Mouse (Mus musculus) adrenal gland, adult 8-10 months (tissue): ENCODE measurements around the gene Siglec1. TPM values are rescaled to one million over a fixed set of nuclear protein-coding genes. Genes with fewer than 3 reads are reported as not detected.
"Not testable (repeated sequence)": the region's sequence is repeated elsewhere in the genome, so short reads cannot be mapped to it uniquely, and the experiment has no call there.

ENCODE experiments used
- DNase-seq: peaks from one replicate; pipeline ENCODE4 v3.0.0; 2022
- total RNA-seq, 4 experiments: library from RNA; stranded (reverse); gene quantifications; 2 replicates each; pipeline ENCODE4 v1.2.4; 2022

Siglec1 gene
- total RNA-seq: 1 to 10 TPM; 5.1 to 6.4 (median 6.3) TPM

GRCm38 (mm10) chr2:131086667-131087390, at the start of gene Siglec1:
Gene Siglec1, minus strand, starts transcription at chr2:131086765.
- no peak for DNase-seq

DNA sequence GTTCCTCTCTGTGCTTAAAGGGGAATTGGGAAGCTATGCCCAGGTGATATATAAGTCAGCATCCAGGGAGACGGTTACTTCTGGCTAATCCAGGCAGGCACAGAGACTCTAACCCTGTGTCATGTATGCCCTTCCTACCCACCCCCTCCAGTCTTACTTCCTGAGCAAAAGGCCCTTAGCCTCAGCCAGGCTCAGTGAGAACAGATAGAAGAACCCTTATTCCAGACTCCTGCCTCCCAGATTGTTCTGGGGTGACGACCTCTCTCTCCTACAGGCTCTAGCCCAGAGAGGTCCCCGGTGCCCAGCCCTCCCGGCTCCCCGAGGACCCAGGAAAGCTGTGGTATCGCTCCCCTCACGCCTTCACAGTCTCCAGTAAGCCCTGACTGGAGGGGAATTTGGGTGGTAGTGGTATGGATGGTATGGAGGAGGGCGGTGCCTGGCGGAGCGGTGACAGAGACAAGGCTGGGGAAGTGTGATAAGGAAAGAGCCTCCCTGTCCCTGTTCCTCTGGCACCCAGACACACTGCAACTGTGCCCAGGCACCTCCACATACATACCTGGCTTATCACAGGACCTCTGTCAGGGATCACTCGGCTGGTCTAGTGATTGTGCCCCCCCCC, 49.1 kb upstream of the Siglec1 start:
- DNase-seq: no peak

GRCm38 (mm10) chr2:131134826-131135400, 48.3 kb upstream of the Siglec1 start:
- DNase-seq: no peak

- no peak for DNase-seq
These were observed 47.8 kb upstream of the Siglec1 start for GRCm38 (mm10) chr2:131134381-131134780.

DNA sequence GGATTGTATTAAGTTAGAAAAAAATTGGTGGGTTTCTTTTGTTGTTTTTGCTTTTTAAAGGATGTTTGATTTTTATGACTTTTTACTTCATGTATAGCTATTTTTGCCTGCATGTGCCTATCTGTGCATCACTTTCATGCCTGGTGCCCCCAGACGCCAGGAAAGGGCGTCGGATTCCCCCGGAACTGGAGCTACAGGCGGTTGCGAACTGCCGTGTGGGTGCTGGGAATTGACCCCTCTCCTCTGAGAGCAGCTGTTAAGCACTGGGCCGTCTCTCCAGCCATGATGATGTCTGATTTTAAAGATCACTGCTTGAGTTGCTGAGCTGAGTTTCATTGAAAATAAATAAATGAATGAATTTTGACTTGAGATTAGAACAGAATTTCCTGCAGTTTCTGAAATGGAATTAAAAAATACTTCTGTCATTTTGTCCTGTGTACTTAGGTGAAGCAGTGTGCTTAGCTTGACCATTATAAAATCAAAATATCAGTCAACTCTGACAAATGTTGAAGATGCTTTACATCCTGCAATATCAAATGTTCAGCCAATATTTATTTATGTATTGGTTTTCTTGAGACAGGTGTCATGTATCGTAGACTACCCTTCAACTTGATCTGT, 46.5 kb upstream of the Siglec1 start, which contains the start of gene Gm11037:
TSS of gene Gm11037 (plus strand) at position 568 of the 618 bp plus-strand sequence.
- no peak for DNase-seq

DNA sequence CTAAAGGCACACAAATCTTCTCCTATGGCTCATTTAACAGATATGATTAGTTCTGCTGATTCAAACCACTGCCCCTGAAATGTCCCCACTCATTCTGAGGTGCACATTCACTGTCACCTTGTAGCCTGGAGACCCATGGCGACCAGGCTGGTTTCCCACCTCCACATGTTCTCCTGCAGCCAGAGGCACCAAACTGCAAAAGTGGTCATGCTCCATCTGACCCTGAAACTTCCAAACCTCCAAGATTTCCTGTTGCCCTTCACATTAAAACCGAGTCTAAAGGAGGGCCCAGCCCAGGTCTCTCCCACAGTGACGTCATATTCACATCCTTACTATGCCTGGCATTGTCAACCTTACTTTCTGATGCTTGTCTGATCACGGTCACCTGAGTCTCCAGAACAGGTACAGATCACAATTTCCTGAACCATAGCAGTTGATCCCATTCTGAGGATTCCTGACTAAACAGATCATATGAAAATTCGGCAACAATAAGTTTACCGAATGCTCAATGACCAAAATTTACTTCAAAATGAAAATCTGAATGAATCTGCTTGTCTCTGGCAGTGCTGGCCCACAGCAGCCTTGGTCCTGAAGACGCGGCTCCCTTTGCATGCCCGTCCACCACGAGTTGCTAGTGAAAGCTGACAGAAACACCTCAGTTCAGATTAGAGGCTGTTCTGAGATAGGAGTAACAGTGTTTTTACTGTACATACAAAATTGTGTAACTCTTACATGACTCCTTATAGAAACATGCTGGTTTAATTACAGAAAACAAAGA, 45.7 kb upstream of the Siglec1 start:
- no peak for DNase-seq

- DNase-seq: no peak
These were observed 44.3 kb upstream of the Siglec1 start for GRCm38 (mm10) chr2:131130849-131131248.

GRCm38 (mm10) chr2:131129836-131130235, 43.3 kb upstream of the Siglec1 start:
- DNase-seq: no peak

DNA sequence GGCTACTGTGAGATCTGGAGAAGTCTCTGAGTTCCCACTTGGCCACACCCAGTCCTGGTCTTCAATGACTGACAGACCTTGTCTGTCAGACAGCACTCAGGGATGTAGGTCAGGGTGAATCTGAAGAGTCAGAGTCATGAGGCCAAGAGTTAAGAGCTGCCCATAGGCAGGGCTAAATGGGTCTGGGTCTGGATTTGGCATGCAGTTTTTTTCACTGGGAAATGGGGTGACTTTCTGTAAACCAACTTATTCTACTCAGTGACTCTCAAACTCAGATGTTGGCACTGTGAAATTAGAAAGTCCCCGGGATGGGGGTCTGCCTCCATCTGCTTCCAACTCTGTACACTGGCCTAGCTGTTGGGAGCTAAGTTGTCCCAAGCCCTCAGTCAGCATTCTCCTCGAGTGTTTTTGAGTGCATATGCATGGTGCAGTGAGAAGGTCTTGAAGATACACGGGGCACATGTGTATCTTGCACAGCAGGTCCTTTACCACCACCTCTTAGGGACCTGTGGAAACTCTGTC, 42.1 kb upstream of the Siglec1 start:
- no peak for DNase-seq

DNA sequence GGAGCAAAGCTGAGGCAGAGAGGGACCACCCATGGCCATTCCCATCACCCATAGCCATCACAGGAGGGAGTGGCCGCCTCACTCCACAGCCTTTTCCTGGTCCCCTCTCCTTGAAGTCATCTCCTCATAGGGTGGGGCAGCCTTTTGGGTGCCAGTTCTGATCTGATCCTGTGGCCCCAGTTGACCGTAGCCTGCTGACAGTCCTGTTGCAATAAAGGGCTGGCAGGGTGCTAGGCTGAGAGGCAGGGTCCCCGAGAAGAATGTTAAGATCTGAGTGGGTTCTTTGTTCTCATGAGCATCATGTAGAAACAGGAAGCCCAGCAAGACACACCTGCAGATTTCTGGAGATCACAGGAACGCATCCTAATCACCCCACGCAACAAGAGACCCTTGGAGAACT, 41.6 kb upstream of the Siglec1 start:
- DNase-seq: no peak

- DNase-seq: no peak
These were observed 40.7 kb upstream of the Siglec1 start, which contains the start of gene Hspa12b for GRCm38 (mm10) chr2:131127161-131127730. Gene Hspa12b, plus strand, starts transcription at chr2:131127280.

GRCm38 (mm10) chr2:131125964-131126815, 39.6 kb upstream of the Siglec1 start:
- DNase-seq: no peak

DNA sequence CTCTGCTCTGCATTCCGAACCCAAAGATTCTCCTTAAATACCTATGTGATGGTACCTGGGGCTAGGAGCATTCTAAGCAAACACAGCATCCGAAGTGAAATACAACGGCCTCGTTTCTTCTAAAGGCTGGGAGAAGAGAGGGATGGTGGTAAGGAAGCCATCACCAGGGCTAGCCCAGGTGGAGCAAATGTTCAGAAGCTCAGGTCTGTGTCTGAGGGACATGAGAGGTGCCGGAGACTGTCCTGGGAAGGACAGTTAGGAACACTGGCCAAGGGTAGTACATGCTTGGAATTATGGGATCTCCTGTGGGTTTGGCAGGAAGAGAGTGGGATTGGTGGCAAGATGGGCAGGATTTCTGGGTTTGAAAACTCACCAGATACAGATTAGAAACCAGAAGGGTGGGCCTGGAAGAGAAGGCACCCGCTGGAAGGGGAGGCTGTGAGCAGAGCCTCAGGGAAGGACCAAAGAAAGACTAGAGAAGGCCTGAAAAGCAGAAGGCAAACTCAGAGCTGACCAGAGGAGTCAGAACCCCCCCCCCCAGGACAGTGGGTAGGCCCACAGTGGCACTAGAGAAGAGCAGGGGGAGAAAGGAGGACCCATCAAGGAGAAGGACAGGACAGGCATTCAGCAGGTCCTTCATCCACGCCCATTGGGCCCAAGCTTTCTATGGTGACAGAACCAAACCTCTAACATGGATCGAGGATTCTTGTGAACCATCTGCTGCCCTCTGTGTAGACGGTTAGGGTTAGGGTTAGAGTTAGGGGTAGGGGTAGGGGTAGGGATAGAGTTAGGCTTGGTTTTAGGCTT, 38.8 kb upstream of the Siglec1 start:
- DNase-seq: no peak

DNA sequence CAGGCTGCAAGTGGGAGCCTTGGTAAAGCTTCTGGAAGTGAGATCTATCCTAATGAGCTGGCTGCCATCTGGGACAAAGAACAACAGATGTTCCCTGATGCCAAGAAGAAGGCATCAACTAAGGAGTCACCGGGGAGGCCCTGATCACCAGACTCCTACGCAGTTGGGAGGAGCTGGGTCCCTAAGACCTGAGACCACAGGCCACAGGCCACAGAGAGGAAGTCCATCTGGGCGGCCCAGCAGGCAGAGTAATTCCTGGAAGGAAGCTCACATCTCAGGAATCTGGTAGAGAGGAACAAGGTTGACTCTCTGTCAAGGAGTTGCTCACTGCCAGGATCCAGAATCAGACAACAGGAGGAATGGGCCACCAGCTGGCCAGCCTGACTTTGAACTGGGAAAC, 37.6 kb upstream of the Siglec1 start:
- DNase-seq: no peak

DNA sequence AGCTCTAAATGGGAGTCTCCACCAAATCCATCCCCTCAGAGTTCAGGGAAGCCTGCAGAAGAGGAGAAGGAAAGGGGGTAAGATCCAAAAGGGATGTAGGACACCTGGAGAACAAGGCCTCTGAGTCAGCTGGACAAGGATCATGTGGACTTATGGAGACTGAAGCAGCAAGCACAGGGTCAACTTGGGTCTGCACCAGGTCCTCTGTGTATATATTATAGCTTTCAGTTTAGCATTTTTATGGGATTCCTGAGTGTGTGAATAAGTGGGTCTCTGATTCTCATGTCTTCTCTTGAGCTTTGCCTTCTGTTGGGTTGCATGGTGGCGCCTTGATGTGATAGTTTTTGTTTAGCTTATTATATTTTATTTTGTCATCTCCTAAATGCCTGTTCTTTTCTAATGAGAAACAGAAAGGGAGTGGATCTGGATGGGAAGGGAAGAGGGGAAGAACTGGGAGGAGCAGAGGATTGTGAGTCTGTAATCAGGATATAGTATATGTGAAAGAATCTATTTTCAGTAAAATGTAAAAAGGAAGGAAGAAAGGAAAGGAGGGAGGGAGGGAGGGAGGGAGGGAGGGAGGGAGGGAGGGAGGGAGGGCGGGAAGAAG, 32.5 kb upstream of the Siglec1 start:
- DNase-seq: no peak

DNA sequence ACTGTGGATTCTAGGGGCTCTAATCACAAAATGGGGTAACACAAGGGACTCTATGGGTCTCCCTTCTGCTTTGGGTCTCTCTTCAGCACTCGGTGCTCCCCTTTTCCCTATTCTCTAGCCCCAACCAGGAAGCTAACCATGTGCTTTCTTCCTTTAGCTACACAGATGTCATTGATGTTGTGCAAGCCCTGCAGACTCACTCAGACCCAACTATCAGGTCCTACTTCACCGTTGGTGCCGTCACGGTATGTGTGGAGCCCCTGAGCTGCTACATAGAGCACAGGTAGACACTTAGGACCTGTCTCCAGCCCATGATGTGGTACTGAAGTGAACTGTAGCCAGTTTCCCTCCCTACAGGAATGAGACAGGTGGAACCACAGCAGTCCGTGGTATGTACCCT, 19.4 kb upstream of the Siglec1 start:
- no peak for DNase-seq

GRCm38 (mm10) chr2:131105061-131105460, 18.5 kb upstream of the Siglec1 start:
- not testable (repeated sequence) for DNase-seq

GRCm38 (mm10) chr2:131104021-131104420, 17.5 kb upstream of the Siglec1 start:
- DNase-seq: no peak

GRCm38 (mm10) chr2:131101530-131101929, 15.0 kb upstream of the Siglec1 start:
- no peak for DNase-seq
